Mouse (Mus musculus) stomach, postnatal 0 days (tissue): ENCODE measurements around the gene Epb41l5.

Experiments
- CTCF ChIP-seq: IDR thresholded peaks from 2 replicates; pipeline ENCODE4 v1.5.1; 2016; ENCODE audit warnings: antibody characterized with exemption, low read depth, mild to moderate bottlenecking, moderate library complexity
- EP300 ChIP-seq: optimal IDR thresholded peaks from 2 replicates; pipeline ENCODE3; 2016; ENCODE audit warnings: antibody characterized with exemption

DNA sequence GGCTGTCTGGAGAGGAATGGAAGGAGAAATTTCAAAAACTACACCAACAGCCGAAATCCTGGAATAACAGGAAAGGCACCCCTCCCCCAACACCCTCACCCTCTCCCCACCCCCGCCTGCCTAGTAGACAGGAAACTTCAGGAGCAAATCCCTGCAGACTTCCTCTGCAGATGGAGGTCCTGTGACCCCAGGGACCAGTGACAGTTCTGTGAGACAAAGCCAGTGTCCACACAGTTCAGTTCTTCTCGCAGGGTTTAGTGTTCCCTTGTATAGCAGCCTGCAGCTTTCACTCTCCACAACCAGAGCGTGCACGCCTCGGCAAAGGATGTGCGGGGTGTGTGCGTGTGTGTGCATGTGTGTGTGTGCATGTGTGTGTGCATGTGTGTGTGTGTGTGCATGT lies 137.9 kb downstream of the Epb41l5 start:
- TF ChIP-seq CTCF = no peak
- TF ChIP-seq EP300 = no peak
